Mouse (Mus musculus): ENCODE data around the gene Pdpr. TPM values are rescaled to one million over a fixed set of nuclear protein-coding genes. Genes with fewer than 3 reads are reported as not detected.

Gene Pdpr
- polyA plus RNA-seq, 2 experiments = 7.8 to 10.3 TPM

DNA sequence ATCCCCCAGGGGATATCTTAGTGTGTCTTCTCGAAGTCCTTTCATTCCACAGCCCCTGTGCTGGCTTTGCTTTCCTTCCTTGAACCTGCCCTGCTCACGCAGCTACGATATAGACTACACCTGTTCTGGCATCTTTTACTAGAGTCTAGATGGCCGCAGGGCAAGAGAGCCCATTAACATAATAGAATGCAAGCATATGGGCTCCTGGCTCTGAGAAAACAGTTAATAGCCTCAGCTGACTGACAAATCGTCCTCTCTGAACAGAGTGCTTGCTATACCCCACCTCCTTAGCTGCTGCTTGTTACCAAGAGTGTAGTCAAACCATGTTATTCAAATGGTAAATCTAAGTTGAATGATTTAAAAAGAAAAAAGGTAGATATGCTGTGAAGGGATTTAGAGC lies 77.2 kb downstream of the Pdpr start:
- WGBS = 66% methylated on average over 5 of the region's 5 CpGs
- Histone ChIP-seq H3K27ac (replicated peaks; ENCODE audit: low read depth, low read length) (no peak overlapping the region), H3K36me3 (ENCODE audit: control insufficient read depth, insufficient read depth, low read length) (peaks cover 91% of the 10 kb centered on the region), H3K27me3 (ENCODE audit: control insufficient read depth, insufficient read depth, low read length) (no peaks in the 10 kb centered on the region), H3K4me2 (replicated peaks; ENCODE audit: low read depth, low read length, severe bottlenecking) (no peak overlapping the region), H3K9ac (ENCODE audit: low read depth, low read length, severe bottlenecking) (no peak overlapping the region), H3K4me1 (ENCODE audit: control insufficient read depth, insufficient read depth, low read length) (no peaks in the 10 kb centered on the region), H3K9me3 (ENCODE audit: control insufficient read depth, low read length) (no peaks in the 10 kb centered on the region), H3K4me3 (replicated peaks; ENCODE audit: low read length) (no peak overlapping the region)
- DNase-seq (ENCODE audit: low spot score) (no peak), ATAC-seq (ENCODE audit: low FRiP score, low read depth) (no peak)
- TF ChIP-seq POLR2A (IDR thresholded peaks at IDR 0.05; ENCODE audit: borderline replicate concordance, extremely low read depth, insufficient read depth, insufficient read length) = no peak

DNA sequence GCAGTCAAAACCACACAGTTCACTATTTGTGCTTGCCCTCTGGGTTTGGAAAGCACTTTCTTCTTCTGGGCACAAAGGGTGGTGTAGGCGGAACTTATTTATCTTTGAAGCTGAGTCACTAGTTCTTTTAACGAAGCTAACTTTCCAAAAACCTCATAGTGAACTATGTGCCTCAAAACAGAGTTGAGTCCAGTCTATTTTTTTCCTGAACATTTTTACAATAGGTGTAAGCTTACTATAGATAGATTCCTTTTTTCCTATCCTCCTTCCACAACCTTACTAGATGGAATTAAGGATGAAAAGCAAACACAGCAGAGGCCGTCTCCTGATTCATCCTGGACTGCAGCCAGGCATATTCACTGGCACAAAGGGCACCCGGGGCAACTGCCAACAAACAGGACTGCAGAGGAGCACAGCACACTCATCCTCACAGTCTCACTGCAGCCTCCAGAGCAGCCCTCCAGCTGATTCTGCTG lies 91.1 kb downstream of the Pdpr start:
- TF ChIP-seq POLR2A (IDR thresholded peaks at IDR 0.05; ENCODE audit: borderline replicate concordance, extremely low read depth, insufficient read depth, insufficient read length) = no peak
- H3K4me2 ChIP-seq (replicated peaks; ENCODE audit: low read depth, low read length, severe bottlenecking) = no peak overlapping the region
- no peak overlapping the region for H3K4me3 ChIP-seq (replicated peaks; ENCODE audit: low read length)
- 87% methylated on average over 4 of the region's 4 CpGs for WGBS
- DNase-seq (ENCODE audit: low spot score) (no peak), ATAC-seq (ENCODE audit: low FRiP score, low read depth) (no peak)
- H3K9me3 ChIP-seq (ENCODE audit: control insufficient read depth, low read length) = no peaks in the 10 kb centered on the region
- H3K27me3 ChIP-seq (ENCODE audit: control insufficient read depth, insufficient read depth, low read length) = no peaks in the 10 kb centered on the region
- H3K4me1 ChIP-seq (ENCODE audit: control insufficient read depth, insufficient read depth, low read length) = no peaks in the 10 kb centered on the region
- no peak overlapping the region for H3K9ac ChIP-seq (ENCODE audit: low read depth, low read length, severe bottlenecking)
- peaks cover 83% of the 10 kb centered on the region for H3K36me3 ChIP-seq (ENCODE audit: control insufficient read depth, insufficient read depth, low read length)
- no peak overlapping the region for H3K27ac ChIP-seq (replicated peaks; ENCODE audit: low read depth, low read length)

Other genes with a start within 250 kb of the Pdpr start
- 41.2 and 44.5 TPM in 2 replicates for gene Cog4, start 248.0 kb upstream of the Pdpr start, polyA plus RNA-seq (2012; rRNA removed)
- 65.5 and 75.4 TPM in 2 replicates for gene Cog4, start 248.0 kb upstream of the Pdpr start, polyA plus RNA-seq (2014; fragmentation: Nextera tagmentation; extraction: Ambion mirVana)
- 92.7 and 96.2 TPM in 2 replicates for gene Sf3b3, start 247.8 kb upstream of the Pdpr start, polyA plus RNA-seq (2012; rRNA removed)
- 132 and 150 TPM in 2 replicates for gene Sf3b3, start 247.8 kb upstream of the Pdpr start, polyA plus RNA-seq (2014; fragmentation: Nextera tagmentation; extraction: Ambion mirVana)
- 16.2 and 22.4 TPM in 2 replicates for gene Fuk, start 192.1 kb upstream of the Pdpr start, polyA plus RNA-seq (2012; rRNA removed)
- gene Fuk, start 192.1 kb upstream of the Pdpr start, polyA plus RNA-seq (2014; fragmentation: Nextera tagmentation; extraction: Ambion mirVana) = 10.4 and 10.6 TPM in 2 replicates
- 29.9 and 39.7 TPM in 2 replicates for gene St3gal2, start 174.7 kb upstream of the Pdpr start, polyA plus RNA-seq (2012; rRNA removed)
- gene St3gal2, start 174.7 kb upstream of the Pdpr start, polyA plus RNA-seq (2014; fragmentation: Nextera tagmentation; extraction: Ambion mirVana) = 19.2 and 21.5 TPM in 2 replicates
- 55.6 and 57.8 TPM in 2 replicates for gene Ddx19a, start 96.8 kb upstream of the Pdpr start, polyA plus RNA-seq (2012; rRNA removed)
- gene Ddx19a, start 96.8 kb upstream of the Pdpr start, polyA plus RNA-seq (2014; fragmentation: Nextera tagmentation; extraction: Ambion mirVana) = 18.0 and 19.5 TPM in 2 replicates
- 5.8 and 5.9 TPM in 2 replicates for gene Ddx19b, start 62.9 kb upstream of the Pdpr start, polyA plus RNA-seq (2012; rRNA removed)
- 4.0 and 5.5 TPM in 2 replicates for gene Ddx19b, start 62.9 kb upstream of the Pdpr start, polyA plus RNA-seq (2014; fragmentation: Nextera tagmentation; extraction: Ambion mirVana)
- gene Aars, start 61.5 kb upstream of the Pdpr start, polyA plus RNA-seq (2012; rRNA removed) = 41.7 and 46.9 TPM in 2 replicates
- gene Aars, start 61.5 kb upstream of the Pdpr start, polyA plus RNA-seq (2014; fragmentation: Nextera tagmentation; extraction: Ambion mirVana) = 50.5 and 52.1 TPM in 2 replicates
- 6.2 and 8.8 TPM in 2 replicates for gene Exosc6, start 38.3 kb upstream of the Pdpr start, polyA plus RNA-seq (2012; rRNA removed)
- 18.3 and 22.6 TPM in 2 replicates for gene Exosc6, start 38.3 kb upstream of the Pdpr start, polyA plus RNA-seq (2014; fragmentation: Nextera tagmentation; extraction: Ambion mirVana)
- gene Clec18a, start 2.2 kb upstream of the Pdpr start, polyA plus RNA-seq (2012; rRNA removed) = 0.04 and 0.06 TPM in 2 replicates
- gene Clec18a, start 2.2 kb upstream of the Pdpr start, polyA plus RNA-seq (2014; fragmentation: Nextera tagmentation; extraction: Ambion mirVana) = not detected in 2 replicates
- gene Glg1, start 164.6 kb downstream of the Pdpr start, polyA plus RNA-seq (2012; rRNA removed) = 59.9 and 66.8 TPM in 2 replicates
- 106 and 115 TPM in 2 replicates for gene Glg1, start 164.6 kb downstream of the Pdpr start, polyA plus RNA-seq (2014; fragmentation: Nextera tagmentation; extraction: Ambion mirVana)
- 27.6 and 28.3 TPM in 2 replicates for gene Rfwd3, start 205.6 kb downstream of the Pdpr start, polyA plus RNA-seq (2012; rRNA removed)
- 39.7 and 44.3 TPM in 2 replicates for gene Rfwd3, start 205.6 kb downstream of the Pdpr start, polyA plus RNA-seq (2014; fragmentation: Nextera tagmentation; extraction: Ambion mirVana)
- gene Mlkl, start 243.5 kb downstream of the Pdpr start, polyA plus RNA-seq (2012; rRNA removed) = 0.46 and 0.59 TPM in 2 replicates
- 1.0 and 1.4 TPM in 2 replicates for gene Mlkl, start 243.5 kb downstream of the Pdpr start, polyA plus RNA-seq (2014; fragmentation: Nextera tagmentation; extraction: Ambion mirVana)

Measured in limb, embryonic 14.5 days (tissue).